Mouse (Mus musculus) hindbrain, embryonic 11.5 days (tissue): Measurements from ENCODE around the gene Gm20388. TPM values are rescaled to one million over a fixed set of nuclear protein-coding genes. Genes with fewer than 3 reads are reported as not detected.
A peak's percentile ranks its signal among the peaks of the same experiment; 100 is the strongest.

Experiments used
- ATAC-seq: fragments of 200-750 bp; cut with Nextera tagmentation; 2 replicates; pipeline ENCODE4 v1.8.0; 2017; ENCODE audit warnings: mild to moderate bottlenecking, moderate TSS enrichment, moderate library complexity; ENCODE audit not compliant: low FRiP score
- DNase-seq: peaks from one replicate; pipeline ENCODE4 v3.0.0-alpha.2; 2015; ENCODE audit warnings: low spot score
- H3K27ac ChIP-seq: fragments of 300-500 bp; sonication (generic); 2 replicates; pipeline ENCODE4 v1.5.1; 2014; ENCODE audit warnings: mild to moderate bottlenecking, low read depth, low read length
- H3K27me3 ChIP-seq: fragments of 300-500 bp; sonication (generic); 2 replicates; pipeline ENCODE4 v1.6.1; 2014; ENCODE audit warnings: mild to moderate bottlenecking, low read length, moderate library complexity, mixed read lengths; ENCODE audit not compliant: control insufficient read depth, insufficient read depth
- H3K36me3 ChIP-seq: fragments of 300-500 bp; sonication (generic); 2 replicates; pipeline ENCODE4 v1.6.1; 2014; ENCODE audit warnings: mild to moderate bottlenecking, low read length, moderate library complexity, mixed read lengths; ENCODE audit not compliant: control insufficient read depth, insufficient read depth
- H3K4me1 ChIP-seq: fragments of 300-500 bp; sonication (generic); replicated peaks from 2 replicates; pipeline ENCODE4 v1.6.1; 2014; ENCODE audit warnings: low read length, mixed read lengths; ENCODE audit not compliant: control insufficient read depth, insufficient read depth
- H3K4me2 ChIP-seq: fragments of 300-500 bp; sonication (generic); replicated peaks from 2 replicates; pipeline ENCODE4 v1.6.1; 2014; ENCODE audit warnings: mild to moderate bottlenecking, low read depth, low read length
- H3K4me3 ChIP-seq: fragments of 300-500 bp; sonication (generic); 2 replicates; pipeline ENCODE4 v1.5.1; 2014; ENCODE audit warnings: low read depth, low read length
- H3K9ac ChIP-seq: fragments of 300-500 bp; sonication (generic); 2 replicates; pipeline ENCODE4 v1.6.1; 2014; ENCODE audit warnings: low read depth, low read length
- H3K9me3 ChIP-seq: fragments of 300-500 bp; sonication (generic); 2 replicates; pipeline ENCODE4 v1.6.1; 2016; ENCODE audit warnings: low read length; ENCODE audit not compliant: control insufficient read depth
- whole genome bisulfite sequencing: fragments of 180-500 bp; shearing (Covaris S2); extraction: QIAGEN DNeasy Blood & Tissue Kit; methylation state at CpG from one replicate; pipeline ENCODE4 v1.1.7; 2014; 5-methylcytosine and 5-hydroxymethylcytosine counted together
- polyA plus RNA-seq: library from polyadenylated mRNA; unstranded; fragments of >200 nt; fragmentation: Nextera tagmentation; extraction: Ambion mirVana; gene quantifications from 2 replicates; pipeline ENCODE4 v1.2.1, GENCODE M21; 2014

Gm20388 gene
- polyA plus RNA-seq, 1 experiment from 2014 or later, result 11.8 TPM

DNA sequence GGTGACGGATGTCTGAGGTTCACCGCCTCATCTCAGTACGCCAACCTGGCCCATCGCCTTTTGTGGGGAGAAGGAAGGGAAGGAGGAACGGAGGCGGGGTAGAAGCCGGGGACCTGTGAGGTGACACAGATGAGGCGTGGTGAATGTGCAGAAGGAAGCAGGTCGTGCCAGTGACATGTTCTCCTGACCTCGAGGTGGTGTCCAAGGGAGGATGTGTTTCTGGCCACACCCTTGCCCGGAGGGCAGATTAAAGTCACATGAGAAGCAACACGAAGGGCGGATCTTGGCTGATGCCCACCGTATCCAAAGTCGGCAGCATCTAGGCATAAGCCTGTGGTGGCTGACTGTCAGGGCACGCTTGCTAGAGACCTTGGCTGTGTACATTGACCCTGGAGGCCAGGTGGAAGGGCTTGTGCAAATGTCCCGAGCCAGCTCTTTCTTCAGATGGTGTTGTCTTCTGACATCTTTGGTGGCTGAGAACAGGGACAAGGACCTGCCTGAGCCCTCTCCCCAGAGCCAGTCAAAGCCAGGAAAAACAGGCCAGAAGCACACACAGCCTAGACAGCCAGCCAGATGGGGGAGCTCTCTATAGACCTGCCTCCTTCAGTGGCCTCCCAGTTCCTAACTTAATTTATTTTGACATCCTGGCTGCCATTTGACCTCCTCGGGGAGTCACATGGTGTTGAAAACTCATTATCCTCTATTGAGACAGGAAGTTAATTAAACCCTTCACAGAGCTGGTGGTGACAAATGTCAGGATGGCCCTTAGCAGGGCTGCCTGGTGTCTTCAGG is 2366.8 kb downstream of the Gm20388 start:
- no peak overlapping the region for H3K4me2 ChIP-seq
- no peak overlapping the region for H3K9ac ChIP-seq
- H3K4me3 ChIP-seq, result no peak overlapping the region
- no peak overlapping the region for H3K27ac ChIP-seq
- 78% methylated on average over 18 of the region's 18 CpGs for WGBS
- ATAC-seq (no peak), DNase-seq (peak; percentile 44)
- H3K27me3 ChIP-seq, result peaks cover 5% of the 10 kb centered on the region; the same call in 1 of the 2 replicates
- peaks cover 4% of the 10 kb centered on the region for H3K4me1 ChIP-seq
- no peaks in the 10 kb centered on the region for H3K36me3 ChIP-seq
- no peaks in the 10 kb centered on the region for H3K9me3 ChIP-seq

DNA sequence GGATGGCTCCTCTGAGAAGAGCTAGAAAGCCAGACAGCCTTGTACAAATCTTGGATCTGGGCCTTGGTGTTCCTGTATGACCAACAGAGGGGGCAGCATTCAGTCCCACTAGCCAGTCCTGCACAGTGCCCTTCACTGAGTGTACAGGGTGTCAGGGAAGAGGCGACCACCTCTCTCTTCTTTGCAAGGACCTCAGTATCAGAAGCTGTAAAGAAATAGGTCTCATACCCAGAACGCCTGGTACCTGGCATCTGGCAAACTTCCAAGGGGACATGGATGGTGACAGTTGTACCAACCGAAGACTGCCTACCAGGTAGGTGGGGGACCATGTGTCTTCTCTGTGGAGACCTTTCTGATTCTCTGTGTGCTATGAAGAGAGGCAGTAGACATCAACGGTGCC is 2369.5 kb downstream of the Gm20388 start:
- Histone ChIP-seq H3K27ac (no peak overlapping the region), H3K9ac (peak overlapping the region; percentile 38; the same call in 1 of the 2 replicates), H3K4me2 (no peak overlapping the region), H3K9me3 (no peaks in the 10 kb centered on the region), H3K36me3 (no peaks in the 10 kb centered on the region), H3K27me3 (peaks cover 19% of the 10 kb centered on the region), H3K4me3 (no peak overlapping the region), H3K4me1 (peaks cover 15% of the 10 kb centered on the region)
- 78% methylated on average over 4 of the region's 4 CpGs for WGBS
- no peak for ATAC-seq
- no peak for DNase-seq

DNA sequence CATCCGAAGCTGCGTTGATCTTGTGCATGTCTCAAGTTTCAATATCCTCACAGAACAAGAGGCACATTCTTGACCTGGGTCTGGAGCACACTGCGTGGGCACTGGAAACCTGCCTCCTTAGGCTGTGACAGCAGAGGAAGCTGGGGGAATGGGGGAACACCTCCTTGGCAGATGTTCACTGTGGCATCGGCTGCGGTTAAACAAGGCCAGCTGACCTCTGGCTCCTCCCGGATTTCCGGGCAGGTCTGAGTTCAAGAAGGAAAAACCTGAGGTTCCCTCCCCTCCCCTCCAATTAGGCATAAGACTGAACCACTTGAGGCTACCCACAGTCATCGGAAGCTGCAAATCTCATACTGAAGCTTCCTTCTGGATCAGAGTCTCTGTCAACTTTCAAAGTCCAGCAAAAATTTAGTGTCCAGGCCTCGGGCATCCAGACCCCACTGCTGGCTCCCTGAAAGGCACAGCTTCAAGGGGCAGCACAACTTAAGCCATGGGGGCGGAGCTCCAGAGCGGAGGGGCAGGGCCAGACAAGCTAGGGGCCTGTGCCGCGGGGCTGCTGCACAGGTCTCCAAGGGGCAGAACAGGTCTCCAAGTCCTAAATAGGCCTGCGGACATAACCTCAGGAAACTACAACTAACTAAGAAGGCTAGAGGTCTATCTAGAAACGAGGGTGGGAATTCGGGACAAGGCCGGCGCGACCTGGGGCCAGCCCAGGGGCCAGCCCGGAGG is 2370.1 kb downstream of the Gm20388 start:
- ATAC-seq, result peak; percentile 41
- WGBS, result 8% methylated on average over 20 of the region's 20 CpGs

GRCm38 (mm10) chr8:122281317-122282034 is 2370.8 kb downstream of the Gm20388 start:
- Histone ChIP-seq H3K4me1 (peaks cover 15% of the 10 kb centered on the region), H3K27ac (peak overlapping the region; percentile 56), H3K4me2 (peak overlapping the region; percentile 98), H3K36me3 (no peaks in the 10 kb centered on the region), H3K4me3 (peak overlapping the region; percentile 65), H3K27me3 (peaks cover 20% of the 10 kb centered on the region), H3K9ac (peak overlapping the region; percentile 38; the same call in 1 of the 2 replicates), H3K9me3 (no peaks in the 10 kb centered on the region)
- ATAC-seq (peak; percentile 91), DNase-seq (peak; percentile 98)
- under 1% methylated on average over 44 of the region's 47 CpGs for WGBS

More for the DNA sequence above, 2370.1 kb downstream of the Gm20388 start:
- H3K27ac ChIP-seq, result peak overlapping the region; percentile 56
- H3K27me3 ChIP-seq, result peaks cover 20% of the 10 kb centered on the region
- H3K36me3 ChIP-seq, result no peaks in the 10 kb centered on the region
- peaks cover 15% of the 10 kb centered on the region for H3K4me1 ChIP-seq
- H3K4me2 ChIP-seq, result peak overlapping the region; percentile 98
- DNase-seq, result no peak
- peak overlapping the region; percentile 38; the same call in 1 of the 2 replicates for H3K9ac ChIP-seq
- H3K9me3 ChIP-seq, result no peaks in the 10 kb centered on the region
- H3K4me3 ChIP-seq, result peak overlapping the region; percentile 65; the same call in 1 of the 2 replicates

DNA sequence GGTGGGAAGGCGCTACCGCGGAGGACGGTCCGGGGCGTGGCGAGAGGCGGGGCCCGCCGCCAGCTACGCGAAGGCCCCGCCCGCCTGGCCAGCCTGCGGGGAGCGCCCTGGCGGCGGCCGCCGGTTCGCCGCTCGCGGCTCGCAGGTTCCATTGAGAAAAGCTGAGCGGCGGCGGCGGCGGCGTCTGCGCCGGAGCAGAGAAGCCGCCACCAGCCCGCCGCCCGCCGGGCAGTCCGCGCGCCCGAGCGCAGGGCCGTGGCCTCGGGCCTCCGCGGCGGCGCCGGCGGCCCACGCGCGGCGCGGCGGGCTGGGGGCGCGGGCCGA is 2371.4 kb downstream of the Gm20388 start, which contains the start of gene Zfpm1:
Gene Zfpm1 (plus strand): TSS at position 107 of the 324 bp plus-strand sequence.
- WGBS, result 0% methylated on average over 43 of the region's 60 CpGs
- peak within 1 kb of the TSS; percentile 56 for H3K27ac ChIP-seq
- peak within 1 kb of the TSS; percentile 98 for H3K4me2 ChIP-seq
- H3K36me3 ChIP-seq, result no peaks in the 10 kb centered on the region
- peaks cover 15% of the 10 kb centered on the region for H3K4me1 ChIP-seq
- DNase-seq, result no peak
- peaks cover 20% of the 10 kb centered on the region for H3K27me3 ChIP-seq
- peak within 1 kb of the TSS; percentile 70 for H3K9ac ChIP-seq
- H3K9me3 ChIP-seq, result no peaks in the 10 kb centered on the region
- peak within 1 kb of the TSS; percentile 65 for H3K4me3 ChIP-seq
- ATAC-seq, result no peak

DNA sequence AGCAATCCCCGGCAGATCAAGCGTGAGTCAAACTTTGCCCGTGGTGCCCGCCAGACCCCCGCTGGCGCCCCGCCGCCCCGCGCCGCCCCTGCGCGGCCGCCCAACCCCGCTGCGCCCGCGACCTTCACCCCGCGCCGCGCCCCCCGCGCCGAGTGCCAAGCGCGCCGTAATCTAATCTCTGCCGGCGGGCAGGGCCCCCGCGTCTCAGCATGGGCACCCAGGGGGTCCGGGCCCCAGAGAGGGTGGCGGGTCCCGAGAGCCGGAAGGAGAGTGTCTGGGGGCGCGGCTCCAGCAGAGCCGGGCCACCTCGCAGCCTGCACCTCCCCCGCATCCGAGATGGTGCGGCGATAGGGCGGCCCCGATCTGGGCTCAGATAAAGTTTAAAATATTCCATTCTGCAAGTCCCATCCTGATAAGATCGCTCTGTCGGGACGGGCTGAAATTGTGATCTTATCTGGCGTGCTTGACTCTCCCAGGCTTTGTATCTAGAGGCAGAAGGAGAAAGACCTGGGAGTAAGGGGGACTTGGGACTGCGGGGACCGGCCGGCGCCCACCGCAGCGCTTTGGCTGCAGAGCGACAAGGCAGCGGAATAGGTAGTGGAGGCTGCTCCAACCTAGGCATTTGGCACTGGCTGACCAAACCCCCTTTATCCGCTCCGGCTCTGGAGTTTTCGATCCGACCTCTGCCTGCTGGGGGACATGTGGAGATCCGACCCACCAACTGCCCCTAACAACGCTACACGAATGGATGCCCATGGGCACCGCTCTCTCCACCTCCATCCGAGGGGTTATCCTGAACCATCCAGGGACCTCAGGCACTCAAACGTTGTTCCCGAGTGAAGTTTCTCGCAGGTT is 2372.1 kb downstream of the Gm20388 start:
- WGBS, result under 1% methylated on average over 66 of the region's 70 CpGs
- Histone ChIP-seq H3K9me3 (no peaks in the 10 kb centered on the region), H3K4me2 (peak overlapping the region; percentile 98), H3K36me3 (no peaks in the 10 kb centered on the region), H3K27me3 (peaks cover 20% of the 10 kb centered on the region), H3K27ac (peak overlapping the region; percentile 36; the same call in 1 of the 2 replicates), H3K4me3 (peak overlapping the region; percentile 65), H3K4me1 (peaks cover 15% of the 10 kb centered on the region), H3K9ac (peak overlapping the region; percentile 70)
- ATAC-seq (no peak), DNase-seq (peak; percentile 25)

- Histone ChIP-seq H3K4me1 (peaks cover 15% of the 10 kb centered on the region), H3K9ac (peak overlapping the region; percentile 70), H3K4me3 (peak overlapping the region; percentile 65), H3K27me3 (peaks cover 20% of the 10 kb centered on the region), H3K9me3 (no peaks in the 10 kb centered on the region), H3K27ac (peak overlapping the region; percentile 77), H3K36me3 (no peaks in the 10 kb centered on the region), H3K4me2 (peak overlapping the region; percentile 98)
- no peak for ATAC-seq
- peak; percentile 60 for DNase-seq
- under 1% methylated on average over 36 of the region's 37 CpGs for WGBS
Observed at GRCm38 (mm10) chr8:122283356-122284202, 2372.9 kb downstream of the Gm20388 start.
